In genomic region chr11:23665311-23665786, GRCm38 (mm10) we compare ENCODE assay signal across 8 mouse cellular contexts. TPM values are rescaled to one million over a fixed set of nuclear protein-coding genes. Genes with fewer than 3 reads are reported as not detected.
DNase-seq lines count a peak whose midpoint lies in the region; ATAC-seq and TF ChIP-seq lines count a peak whose summit lies in the region.

Pus10 (plus strand) TSS chr11:23665674.

- peak within 1 kb of the TSS; percentile 90 for H3K27ac ChIP-seq in bone marrow macrophage, adult 2 months (ENCODE audit: insufficient read depth, low read depth, low read length)
- H3K27ac ChIP-seq in liver, adult 2 months (replicated peaks; ENCODE audit: insufficient read depth, low read depth, low read length): peak within 1 kb of the TSS; percentile 93
- peak within 1 kb of the TSS; percentile 96 for H3K27ac ChIP-seq in neural tube, embryonic 13.5 days (replicated peaks)

- peak; percentile 69 for ATAC-seq in neural tube, embryonic 13.5 days (ENCODE audit: low read depth)

- H3K4me2 ChIP-seq in neural tube, embryonic 13.5 days: peak within 1 kb of the TSS; percentile 69

- peaks cover 8% of the 10 kb centered on the region for H3K4me1 ChIP-seq in bone marrow macrophage, adult 2 months (ENCODE audit: control insufficient read depth, insufficient read depth, low read length)
- H3K4me1 ChIP-seq in liver, adult 2 months (ENCODE audit: control insufficient read depth, insufficient read depth, low read length): peaks cover 10% of the 10 kb centered on the region
- peaks cover 43% of the 10 kb centered on the region for H3K4me1 ChIP-seq in neural tube, embryonic 13.5 days (replicated peaks)

- TF ChIP-seq POLR2A in bone marrow macrophage, adult 2 months (IDR thresholded peaks at IDR 0.05; ENCODE audit: borderline replicate concordance, low read depth, low read length): no peak
- TF ChIP-seq POLR2A in liver, adult 2 months (IDR thresholded peaks at IDR 0.05; ENCODE audit: extremely low read depth, insufficient read depth, low read length): no peak

- H3K9me3 ChIP-seq in neural tube, embryonic 13.5 days: no peaks in the 10 kb centered on the region

- TF ChIP-seq CTCF in bone marrow macrophage, adult 2 months (IDR thresholded peaks at IDR 0.05; ENCODE audit: low read depth, low read length): no peak
- TF ChIP-seq CTCF in liver, adult 2 months (IDR thresholded peaks at IDR 0.05; ENCODE audit: low read depth, low read length): no peak

- H3K36me3 ChIP-seq in liver, adult 2 months (ENCODE audit: control insufficient read depth, insufficient read depth, low read length): peaks cover 2% of the 10 kb centered on the region; the same call in 1 of the 2 replicates
- no peaks in the 10 kb centered on the region for H3K36me3 ChIP-seq in neural tube, embryonic 13.5 days

- H3K4me3 ChIP-seq in bone marrow macrophage, adult 2 months (ENCODE audit: insufficient read depth, low read length): peak within 1 kb of the TSS; percentile 83
- H3K4me3 ChIP-seq in liver, adult 2 months (ENCODE audit: insufficient read depth, low read depth, low read length): peak within 1 kb of the TSS; percentile 85
- peak within 1 kb of the TSS; percentile 81 for H3K4me3 ChIP-seq in neural tube, embryonic 13.5 days

- peaks cover 8% of the 10 kb centered on the region; the same call in 1 of the 2 replicates for H3K79me2 ChIP-seq in liver, adult 2 months (ENCODE audit: control insufficient read depth, insufficient read depth, low read length)

- H3K27me3 ChIP-seq in liver, adult 2 months (ENCODE audit: control insufficient read depth, insufficient read depth, low read length): no peaks in the 10 kb centered on the region
- no peaks in the 10 kb centered on the region for H3K27me3 ChIP-seq in neural tube, embryonic 13.5 days

- peak within 1 kb of the TSS; percentile 90 for H3K9ac ChIP-seq in liver, adult 2 months (ENCODE audit: low read depth, low read length)
- H3K9ac ChIP-seq in neural tube, embryonic 13.5 days: peak within 1 kb of the TSS; percentile 88

- WGBS in liver, adult 2 months: under 1% methylated on average over 40 of the region's 40 CpGs
- WGBS in neural tube, embryonic 13.5 days: under 1% methylated on average over 40 of the region's 40 CpGs

- peak in 1 of 2 experiments; percentile 11 for DNase-seq in left cerebral cortex, adult 18-20 months (ENCODE audit: low spot score in 2 of 2)
- DNase-seq in left cerebral cortex, adult 11 months (ENCODE audit: low spot score): no peak
- no peak for DNase-seq in gastrocnemius, postnatal 10 days
- DNase-seq in kidney, adult 11 months: peak; percentile 57
- DNase-seq in liver, adult 2 months (ENCODE audit: extremely low read depth, low read depth, low spot score): peak; percentile 98
- no peak for DNase-seq in right cerebral cortex, postnatal 25 days

RNA-seq across cellular contexts. Expression of gene Pus10, which starts in this region (rescaled TPM):
- total RNA-seq in left cerebral cortex, adult 18-20 months (2021): 10 to 100 TPM; 15.0 to 15.3 TPM
- polyA plus RNA-seq in bone marrow macrophage, adult 2 months (2012; ENCODE audit: insufficient read depth, insufficient read length, missing spikeins): 15.6 and 16.6 TPM in 2 replicates
- 10 to 100 TPM; 14.1 to 14.4 TPM for total RNA-seq in gastrocnemius, postnatal 10 days (2021)
- 15.8 and 21.6 TPM in 2 replicates for total RNA-seq in liver, adult 2 months (2014; rRNA removed)
- polyA plus RNA-seq in liver, adult 2 months (2012; rRNA removed): 1.7 and 2.1 TPM in 2 replicates
- 14.1 and 14.3 TPM in 2 replicates for polyA plus RNA-seq in neural tube, embryonic 13.5 days (2015; fragmentation: Nextera tagmentation; extraction: Ambion mirVana)

Comparison
In these comparisons a context has a peak if more than half of its experiments do, and no peak if none do; other contexts are left out.
1. DNase-seq: peak in kidney, adult 11 months (single experiment) and liver, adult 2 months (single experiment); none in left cerebral cortex, adult 11 months (single experiment), gastrocnemius, postnatal 10 days (single experiment) and right cerebral cortex, postnatal 25 days (single experiment).
2. Peak in every context shown above with its lines, with median percentiles within 50 percentile points of each other: H3K27ac ChIP-seq and H3K4me3 ChIP-seq.